Mouse (Mus musculus) ES-Bruce4 (cell line): Measurements from ENCODE around the gene Dhx58. TPM values are rescaled to one million over a fixed set of nuclear protein-coding genes. Genes with fewer than 3 reads are reported as not detected.

ENCODE experiments used
- H3K27ac ChIP-seq: 2 replicates; pipeline ENCODE4 v1.5.1; 2012; ENCODE audit warnings: low read length, inconsistent platforms; ENCODE audit not compliant: insufficient read depth
- H3K27me3 ChIP-seq: 2 replicates; pipeline ENCODE4 v1.6.1; 2012; ENCODE audit warnings: mild to moderate bottlenecking, low read length, inconsistent platforms; ENCODE audit not compliant: control insufficient read depth, poor library complexity, insufficient read depth, severe bottlenecking
- H3K36me3 ChIP-seq: 2 replicates; pipeline ENCODE4 v1.6.1; 2012; ENCODE audit warnings: inconsistent platforms, mild to moderate bottlenecking, low read length, moderate library complexity; ENCODE audit not compliant: control insufficient read depth, poor library complexity, insufficient read depth, severe bottlenecking
- H3K4me1 ChIP-seq: one replicate; pipeline ENCODE4 v1.8.1; 2011; ENCODE audit warnings: low read length; ENCODE audit not compliant: control insufficient read depth, insufficient read depth
- H3K4me3 ChIP-seq: 2 replicates; pipeline ENCODE4 v1.5.1; 2011; ENCODE audit warnings: low read depth, mild to moderate bottlenecking, low read length
- H3K9ac ChIP-seq: 2 replicates; pipeline ENCODE4 v1.6.1; 2012; ENCODE audit warnings: low read depth, mild to moderate bottlenecking, inconsistent platforms; ENCODE audit not compliant: poor library complexity, severe bottlenecking
- H3K9me3 ChIP-seq: replicated peaks from 2 replicates; pipeline ENCODE4 v1.6.1; 2012; ENCODE audit warnings: mild to moderate bottlenecking, low read length, inconsistent platforms; ENCODE audit not compliant: control insufficient read depth, poor library complexity, insufficient read depth, severe bottlenecking
- CTCF ChIP-seq: IDR thresholded peaks from one replicate; pipeline ENCODE4 v1.8.1; 2011; ENCODE audit warnings: low read depth, low read length
- EP300 ChIP-seq: IDR thresholded peaks from 2 replicates; pipeline ENCODE4 v1.6.1; 2011; ENCODE audit warnings: low read depth, low read length; ENCODE audit not compliant: insufficient read depth
- POLR2A ChIP-seq: IDR thresholded peaks from one replicate; pipeline ENCODE4 v1.8.1; 2011; ENCODE audit warnings: low read length; ENCODE audit not compliant: insufficient read depth
- polyA plus RNA-seq: library from polyadenylated mRNA; stranded (reverse); fragments of >200 nt; gene quantifications from 2 replicates; pipeline ENCODE4 v1.2.4, GENCODE M21; 2011; ENCODE audit warnings: low read depth; ENCODE audit not compliant: missing spikeins, insufficient read depth, insufficient read length

Gene Dhx58
- polyA plus RNA-seq, 1 experiment: 1.8 TPM

DNA sequence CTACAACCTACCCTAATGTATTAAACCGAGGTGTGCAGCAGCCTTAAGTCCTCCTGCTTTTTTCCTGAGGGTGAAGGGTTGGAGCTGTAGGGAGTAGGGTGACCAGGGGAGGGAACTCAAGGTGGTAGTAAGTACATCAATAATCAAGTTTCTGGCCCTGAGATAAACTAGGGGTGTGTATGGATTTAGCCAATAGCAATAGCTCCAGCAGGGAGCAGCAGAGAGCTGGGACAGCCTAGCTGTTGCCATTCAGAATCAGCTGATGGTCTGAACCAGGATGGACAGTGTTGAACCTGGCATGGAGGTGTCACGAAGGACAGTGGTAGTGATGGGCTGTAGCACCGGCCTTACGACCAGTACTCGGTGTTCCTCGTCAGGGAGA is 10.5 kb upstream of the Dhx58 start:
- Histone ChIP-seq H3K27me3 (no peaks in the 10 kb centered on the region), H3K36me3 (peaks cover 20% of the 10 kb centered on the region), H3K4me3 (peak overlapping the region; percentile 79), H3K9me3 (no peaks in the 10 kb centered on the region), H3K27ac (peak overlapping the region; percentile 95), H3K4me1 (peaks cover 6% of the 10 kb centered on the region), H3K9ac (peak overlapping the region; percentile 95)
- TF ChIP-seq POLR2A (no peak), EP300 (no peak), CTCF (peak; percentile 66)

- peak within 1 kb of the TSS; percentile 79 for H3K4me3 ChIP-seq
- TF ChIP-seq POLR2A: peak; percentile 7
- peak; percentile 52; the same call in 1 of the 2 replicates for TF ChIP-seq EP300
- TF ChIP-seq CTCF: no peak
- H3K9ac ChIP-seq: peak within 1 kb of the TSS; percentile 95
- H3K4me1 ChIP-seq: peaks cover 6% of the 10 kb centered on the region
- peaks cover 26% of the 10 kb centered on the region for H3K36me3 ChIP-seq
- H3K27ac ChIP-seq: peak within 1 kb of the TSS; percentile 95
- H3K9me3 ChIP-seq: no peaks in the 10 kb centered on the region
- no peaks in the 10 kb centered on the region for H3K27me3 ChIP-seq
Measured at GRCm38 (mm10) chr11:100713735-100714533, 9.9 kb upstream of the Dhx58 start, which contains the start of gene Hspb9. Hspb9 (plus strand) TSS chr11:100713850.

DNA sequence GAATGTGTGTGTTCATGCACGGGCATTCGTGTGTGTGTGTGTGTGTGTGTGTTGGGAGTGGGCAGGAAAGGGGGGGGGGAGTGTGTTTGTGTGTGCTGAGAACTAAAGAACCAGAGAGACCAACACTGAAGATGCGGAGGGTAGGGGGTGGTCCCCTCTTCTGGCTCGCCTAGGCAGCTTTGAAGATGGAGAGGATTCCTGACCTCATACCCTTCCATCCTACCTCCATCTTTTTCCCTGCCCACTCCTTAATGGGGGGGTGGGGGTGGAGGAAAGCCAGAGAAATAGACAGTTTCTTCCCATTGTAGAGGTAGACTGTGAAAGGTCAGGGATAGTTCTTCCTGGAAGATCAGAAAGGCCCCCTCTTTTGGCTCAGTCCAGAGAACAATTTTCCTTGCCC is 9.1 kb upstream of the Dhx58 start:
- Histone ChIP-seq H3K4me1 (peaks cover 4% of the 10 kb centered on the region), H3K9me3 (no peaks in the 10 kb centered on the region), H3K4me3 (peak overlapping the region; percentile 79), H3K27ac (peak overlapping the region; percentile 95), H3K9ac (peak overlapping the region; percentile 95), H3K27me3 (no peaks in the 10 kb centered on the region), H3K36me3 (peaks cover 34% of the 10 kb centered on the region)
- TF ChIP-seq EP300 (no peak), POLR2A (no peak), CTCF (no peak)

DNA sequence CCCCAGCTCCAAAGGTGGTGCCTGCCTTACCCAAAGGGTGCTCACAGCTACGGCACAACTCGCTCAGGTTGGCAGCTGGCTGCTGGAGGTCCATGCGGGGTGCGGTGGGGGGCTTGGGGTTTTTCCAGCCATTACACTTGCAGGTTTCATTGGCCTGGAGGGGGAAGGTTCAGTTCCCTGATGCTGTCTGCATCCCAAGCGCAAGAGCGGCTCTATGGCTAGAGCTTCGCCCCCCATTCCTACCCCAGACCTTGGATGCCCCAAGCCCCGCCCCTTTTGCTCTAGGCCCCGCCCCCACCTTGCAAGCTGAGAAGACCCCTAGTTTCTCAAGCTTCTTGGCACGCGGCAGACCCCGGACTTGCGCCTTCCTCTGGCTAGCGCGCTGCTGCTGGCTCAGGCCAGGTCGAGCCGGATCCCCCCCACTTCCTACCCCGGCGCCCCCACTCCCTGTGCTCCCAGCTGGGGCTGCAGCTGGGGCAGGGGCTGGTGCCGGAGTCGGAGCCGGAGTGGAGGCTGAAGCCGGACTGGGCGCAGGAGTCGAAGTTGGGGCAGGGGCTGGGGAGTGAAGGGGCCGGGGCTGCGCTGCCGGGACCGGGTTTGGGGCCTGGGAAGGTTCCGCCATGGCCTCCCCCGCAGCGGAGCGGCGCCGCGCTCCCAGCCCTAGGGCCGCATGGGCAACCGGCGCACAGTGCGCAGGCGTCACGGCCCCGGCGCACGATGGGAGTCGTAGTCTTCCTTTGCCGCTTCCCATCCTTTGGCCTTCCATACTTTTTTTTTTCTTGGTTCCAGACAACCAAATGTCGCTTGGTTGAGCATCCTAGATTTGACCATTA is 7.9 kb upstream of the Dhx58 start, which contains the start of gene Kat2a:
Kat2a (minus strand) TSS at position 683 of the 833 bp plus-strand sequence.
- TF ChIP-seq CTCF (no peak), POLR2A (no peak), EP300 (no peak)
- Histone ChIP-seq H3K27ac (peak within 1 kb of the TSS; percentile 95), H3K4me1 (peaks cover 4% of the 10 kb centered on the region), H3K36me3 (peaks cover 43% of the 10 kb centered on the region), H3K27me3 (no peaks in the 10 kb centered on the region), H3K4me3 (peak within 1 kb of the TSS; percentile 82), H3K9me3 (no peaks in the 10 kb centered on the region), H3K9ac (peak within 1 kb of the TSS; percentile 95)

DNA sequence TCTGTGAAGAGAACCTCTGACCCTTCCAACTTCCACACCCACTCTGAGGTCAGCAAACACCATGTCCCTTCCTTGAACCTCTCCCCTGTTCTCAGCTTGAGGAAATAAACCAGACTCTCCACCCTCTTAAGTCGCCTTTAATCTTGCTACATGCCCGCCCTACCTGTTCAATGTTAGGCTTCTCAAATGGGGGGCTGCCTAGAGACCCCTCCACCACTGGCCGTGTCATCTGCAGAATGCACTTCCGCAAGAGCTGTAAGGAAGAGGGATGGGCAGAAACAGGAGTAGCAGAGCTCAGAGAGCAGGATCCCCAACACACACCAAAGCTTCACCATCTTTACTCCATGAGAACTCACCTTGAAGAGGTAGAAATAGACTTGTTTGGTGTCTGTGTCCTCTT is 6.9 kb upstream of the Dhx58 start:
- no peaks in the 10 kb centered on the region for H3K9me3 ChIP-seq
- peaks cover 50% of the 10 kb centered on the region for H3K36me3 ChIP-seq
- TF ChIP-seq EP300: no peak
- no peak for TF ChIP-seq POLR2A
- no peak for TF ChIP-seq CTCF
- no peaks in the 10 kb centered on the region for H3K27me3 ChIP-seq
- no peak overlapping the region for H3K4me3 ChIP-seq
- no peak overlapping the region for H3K9ac ChIP-seq
- no peak overlapping the region for H3K27ac ChIP-seq
- H3K4me1 ChIP-seq: peaks cover 4% of the 10 kb centered on the region
